Mouse (Mus musculus) heart, postnatal 10 days (tissue): ENCODE results near the gene Cdc42bpg. TPM values are rescaled to one million over a fixed set of nuclear protein-coding genes. Genes with fewer than 3 reads are reported as not detected.
A peak's percentile ranks its signal among the peaks of the same experiment; 100 is the strongest.

Experiments used
- DNase-seq, 2 experiments: peaks; one replicate each; pipeline ENCODE4 v3.0.0; 2021
- intact Hi-C: fragments of 180-260 bp; cut with DNase I; formaldehyde crosslinking; loops from one replicate; pipeline ENCODE4 v1.15.1; 2025
- total RNA-seq, 2 experiments: library from RNA; stranded (reverse); gene quantifications; 2 replicates each; pipeline ENCODE4 v1.2.3; 2021

Cdc42bpg gene
- total RNA-seq, 2 experiments from 2014 or later = 9.6 to 9.9 TPM

DNA sequence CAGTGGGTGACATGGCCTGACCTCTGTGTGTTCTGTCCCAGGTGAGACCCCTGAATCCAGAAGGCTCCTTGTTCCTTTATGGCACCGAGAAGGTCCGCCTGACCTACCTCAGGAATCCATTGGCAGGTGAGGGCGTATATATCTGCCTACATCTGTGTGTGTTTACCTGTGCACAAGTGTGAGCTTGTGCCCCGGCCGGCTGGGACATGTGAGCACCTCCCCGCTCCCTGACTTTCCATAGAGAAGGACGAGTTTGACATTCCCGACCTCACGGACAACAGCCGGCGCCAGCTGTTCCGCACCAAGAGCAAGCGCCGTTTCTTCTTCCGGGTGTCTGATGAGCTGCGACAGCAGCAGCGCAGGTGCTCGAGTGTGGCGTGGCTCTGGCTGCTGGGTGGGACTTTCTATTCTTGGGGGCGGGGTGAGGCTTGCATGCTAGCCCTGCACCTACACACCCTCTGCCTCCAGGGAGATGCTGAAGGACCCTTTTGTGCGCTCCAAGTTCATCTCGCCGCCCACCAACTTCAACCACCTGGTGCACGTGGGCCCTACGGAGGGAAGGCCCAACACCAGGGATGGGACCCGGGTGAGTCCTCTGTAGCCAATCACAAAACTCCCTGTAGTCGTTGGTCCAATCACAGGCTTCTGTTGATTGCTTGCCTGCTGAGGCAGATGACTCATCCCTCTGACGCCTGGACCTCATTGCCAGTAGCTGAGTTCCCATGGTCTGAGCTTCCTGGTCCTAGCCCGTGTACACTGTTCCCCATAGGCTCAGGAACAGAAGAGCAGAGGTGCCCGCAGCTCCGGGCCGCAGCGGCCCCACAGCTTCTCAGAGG, 15.7 kb downstream of the Cdc42bpg start:
- intact Hi-C loops = no loop called here
- DNase-seq = peak in 1 of 2 experiments; percentile 54

DNA sequence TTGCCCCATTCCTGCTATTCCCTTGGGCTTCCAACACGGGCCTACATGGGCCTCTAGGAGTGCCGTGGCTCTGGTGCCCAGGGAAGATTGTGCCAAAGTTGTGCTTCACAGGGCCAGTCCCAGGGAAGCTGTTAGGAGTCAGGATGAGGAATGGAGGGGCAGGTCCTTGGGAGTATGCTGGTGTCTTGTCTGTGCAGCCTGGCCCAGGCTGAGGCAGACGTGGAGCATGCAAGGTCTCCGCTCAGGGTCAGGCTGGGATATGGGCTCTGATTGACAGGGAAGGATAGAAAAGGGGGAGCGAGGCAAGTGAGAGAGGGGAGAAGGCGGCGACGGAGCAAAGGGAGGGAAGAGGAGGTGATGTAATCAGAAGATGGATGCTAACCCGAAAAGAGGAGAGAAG, 18.5 kb downstream of the Cdc42bpg start:
- DNase-seq = no peak
- intact Hi-C loops = no loop called here

DNA sequence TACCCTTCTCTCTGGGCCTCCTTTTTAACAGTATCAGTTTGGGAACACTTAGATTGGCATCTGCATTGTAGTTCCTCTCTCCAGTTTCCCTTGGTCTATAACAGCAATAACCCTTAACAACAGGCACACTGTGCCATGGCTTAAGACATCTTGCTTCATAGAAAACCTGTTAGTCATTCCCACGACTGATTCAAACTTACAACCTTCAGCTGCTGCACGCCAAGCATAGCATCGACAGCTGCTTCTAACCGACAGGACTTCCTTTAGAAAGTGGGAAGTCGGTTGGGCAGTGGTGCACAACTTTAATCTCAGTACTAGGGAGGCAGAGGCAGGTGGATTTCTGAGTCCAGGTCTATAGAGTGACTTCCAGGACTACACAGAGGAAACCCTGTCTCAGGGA, 24.9 kb downstream of the Cdc42bpg start:
- no peak for DNase-seq
- intact Hi-C loops = loop anchor here (1.0 to 5.0 kb wide), 4 partner anchors 24 to 364 kb away; partner anchors contain the start of genes Arl2, Batf2 and Cdc42bpg

DNA sequence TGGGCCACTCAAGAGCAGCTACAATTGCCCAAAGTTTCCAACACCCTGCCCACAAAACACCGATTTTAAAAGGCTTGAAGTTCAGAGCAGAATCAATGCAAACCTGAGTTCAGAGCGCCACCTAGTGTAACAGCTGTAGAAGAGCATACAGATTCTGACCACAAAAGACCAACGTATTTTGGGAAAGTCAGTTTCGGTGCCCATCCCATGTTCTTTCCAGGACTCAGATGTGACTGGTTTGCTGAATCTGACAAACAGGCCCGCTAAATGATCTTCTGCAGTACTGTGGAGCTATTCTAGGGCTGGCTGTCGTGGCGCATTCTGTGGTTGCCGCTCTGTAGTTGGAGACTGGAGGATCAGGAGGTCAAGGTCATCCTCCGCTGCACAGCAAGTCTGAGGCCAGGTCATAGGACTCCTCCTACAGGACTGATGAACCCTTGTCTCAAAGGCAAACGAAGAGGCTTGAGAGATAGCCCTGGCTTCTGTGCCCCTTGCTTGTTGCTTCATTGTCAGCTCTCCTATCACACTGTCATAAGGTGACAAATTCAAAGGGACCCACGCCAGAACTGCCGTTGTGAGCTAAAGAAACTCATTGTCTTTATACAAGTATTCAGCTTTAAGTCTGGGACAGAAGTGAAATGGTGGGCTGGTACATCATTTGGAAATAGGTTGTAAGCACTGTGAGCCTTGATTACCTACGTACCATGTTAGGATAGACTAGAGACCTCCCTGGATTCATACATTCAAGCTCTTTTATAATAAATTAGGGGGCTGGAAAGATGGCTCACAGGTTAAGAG, 25.7 kb downstream of the Cdc42bpg start:
- peak; percentile 72 to 88 for DNase-seq
- intact Hi-C loops = loop anchor here (1.0 to 5.0 kb wide), 4 partner anchors 25 to 365 kb away; partner anchors contain the start of genes Arl2, Batf2 and Cdc42bpg

DNA sequence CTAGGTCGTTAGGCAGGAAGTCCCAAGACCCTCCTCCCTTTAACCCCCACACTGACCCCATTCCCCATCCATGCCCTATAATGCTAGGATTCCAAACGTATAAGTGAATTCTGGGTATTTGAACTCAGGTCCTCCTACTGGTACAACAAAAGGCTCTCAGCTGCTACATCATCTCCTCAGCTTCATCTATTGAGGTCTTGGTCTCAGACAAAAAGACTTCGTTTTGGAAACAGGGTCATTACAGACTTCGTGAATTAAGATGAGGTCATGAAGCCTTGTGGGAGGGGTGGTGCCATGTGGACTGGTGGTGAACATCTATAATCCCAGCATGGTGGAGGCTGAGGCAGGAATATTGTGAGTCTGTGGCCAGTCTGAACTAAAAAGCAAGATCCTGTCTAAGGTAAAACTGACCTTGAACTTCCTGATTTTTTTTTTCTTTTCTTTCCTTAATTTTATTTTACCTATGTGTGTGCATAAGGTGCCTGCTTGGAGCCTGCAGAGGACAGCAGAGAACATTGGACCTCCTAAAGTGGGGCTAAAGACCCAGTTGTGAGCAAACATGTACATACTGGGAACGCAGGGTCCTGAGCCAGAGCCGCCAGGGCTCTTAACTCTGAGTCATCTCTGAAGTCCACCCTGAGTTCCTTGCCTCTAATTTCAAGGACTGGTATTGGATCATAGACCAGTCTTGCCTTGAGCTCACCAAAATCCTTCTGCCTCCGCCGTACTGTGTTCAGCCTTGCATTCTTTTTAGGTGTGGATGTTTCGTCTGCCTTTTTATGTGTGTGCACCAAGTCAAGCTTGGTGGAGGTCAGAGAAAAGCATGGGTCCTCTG, 27.7 kb downstream of the Cdc42bpg start:
- intact Hi-C loops = loop anchor here (5.0 kb wide), 2 partner anchors 192 to 367 kb away; partner anchors contain the start of genes Arl2 and Batf2
- no peak for DNase-seq

DNA sequence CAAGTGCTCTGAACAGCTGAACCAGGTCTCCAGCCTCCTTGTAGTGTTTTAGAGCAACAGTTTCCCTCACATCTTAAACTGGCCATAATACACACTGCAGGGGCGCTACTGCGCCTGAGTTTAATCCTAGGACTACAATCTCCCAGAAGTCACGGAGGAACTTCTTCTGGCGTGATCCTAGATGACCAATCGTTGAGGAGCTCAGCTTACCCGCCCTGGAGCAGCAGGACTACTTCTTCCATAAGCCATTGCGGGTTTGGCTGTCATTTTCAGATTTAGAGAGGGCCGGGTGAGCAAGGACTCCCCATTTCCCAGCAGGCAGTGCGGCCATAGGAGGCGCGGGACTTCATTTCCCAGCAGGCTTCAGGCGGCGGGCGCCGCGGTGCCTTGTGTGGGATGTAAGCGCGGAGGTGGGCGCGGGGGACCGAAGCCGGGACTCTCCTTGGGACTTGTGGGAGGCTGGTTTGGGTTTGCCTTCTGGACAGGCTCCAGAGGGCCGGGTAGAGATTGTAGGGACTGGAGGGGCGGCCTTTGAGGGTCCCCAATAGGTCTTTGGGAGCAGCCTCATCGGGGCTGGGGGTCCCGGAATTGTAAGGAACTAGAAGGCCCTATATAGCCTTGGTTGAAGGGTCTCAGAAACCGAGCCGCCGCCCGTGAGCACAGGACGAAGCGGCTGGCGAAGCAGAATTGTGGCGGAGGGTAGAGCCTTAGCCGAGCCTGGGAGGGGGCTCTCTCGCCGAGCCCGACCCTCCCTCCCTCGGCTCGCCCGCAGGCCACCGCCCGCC, 28.6 kb downstream of the Cdc42bpg start, which contains the start of gene Men1:
Men1 (plus strand) TSS at position 307 of the 785 bp plus-strand sequence.
- intact Hi-C loops = loop anchor here (5.0 kb wide), 2 partner anchors 193 to 368 kb away; partner anchors contain the start of genes Arl2 and Batf2
- peak; percentile 96 for DNase-seq

DNA sequence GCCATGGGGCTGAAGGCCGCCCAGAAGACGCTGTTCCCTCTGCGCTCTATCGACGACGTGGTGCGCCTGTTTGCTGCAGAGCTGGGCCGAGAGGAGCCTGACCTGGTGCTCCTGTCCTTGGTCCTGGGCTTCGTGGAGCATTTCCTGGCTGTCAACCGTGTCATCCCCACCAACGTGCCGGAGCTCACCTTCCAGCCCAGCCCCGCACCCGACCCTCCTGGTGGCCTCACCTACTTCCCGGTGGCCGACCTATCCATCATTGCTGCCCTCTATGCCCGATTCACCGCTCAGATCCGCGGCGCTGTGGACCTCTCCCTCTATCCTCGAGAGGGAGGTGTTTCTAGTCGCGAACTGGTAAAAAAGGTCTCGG, 29.2 kb downstream of the Cdc42bpg start:
- intact Hi-C loops = no loop called here
- peak; percentile 37 to 45 for DNase-seq

DNA sequence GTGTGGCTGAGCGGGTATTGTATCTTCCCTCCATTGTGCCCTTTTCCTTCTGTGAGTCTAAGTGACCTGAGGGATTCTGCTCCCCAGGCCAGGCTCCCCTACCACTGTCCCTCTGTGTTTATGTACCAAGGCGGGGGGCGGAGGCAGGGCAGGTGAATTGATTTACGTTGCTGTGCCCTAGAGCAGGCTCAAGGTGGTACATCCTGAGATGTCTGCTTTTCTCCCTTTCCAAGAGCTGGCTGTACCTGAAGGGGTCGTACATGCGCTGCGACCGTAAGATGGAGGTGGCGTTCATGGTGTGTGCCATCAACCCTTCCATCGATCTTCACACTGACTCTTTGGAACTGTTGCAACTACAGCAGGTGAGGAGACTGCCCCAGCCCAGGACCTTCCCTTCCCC, 30.7 kb downstream of the Cdc42bpg start:
- DNase-seq = no peak
- intact Hi-C loops = no loop called here

DNA sequence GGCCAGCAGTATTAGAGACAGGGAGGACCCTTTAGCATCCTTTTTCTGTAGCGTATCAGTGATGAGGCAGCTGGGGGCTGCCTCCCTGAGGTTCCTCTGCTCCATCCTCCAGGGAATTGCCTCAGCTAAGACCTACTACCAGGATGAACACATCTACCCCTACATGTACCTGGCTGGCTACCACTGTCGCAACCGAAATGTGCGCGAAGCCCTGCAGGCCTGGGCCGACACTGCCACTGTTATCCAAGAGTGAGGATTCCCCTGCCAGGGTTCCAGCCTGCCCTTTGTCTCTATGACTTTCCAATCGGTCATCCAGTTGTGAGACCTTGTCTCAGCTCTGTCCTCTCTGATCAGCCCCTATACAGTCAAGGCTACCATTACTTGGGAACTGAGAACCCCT, 31.9 kb downstream of the Cdc42bpg start:
- intact Hi-C loops = no loop called here
- DNase-seq = no peak

DNA sequence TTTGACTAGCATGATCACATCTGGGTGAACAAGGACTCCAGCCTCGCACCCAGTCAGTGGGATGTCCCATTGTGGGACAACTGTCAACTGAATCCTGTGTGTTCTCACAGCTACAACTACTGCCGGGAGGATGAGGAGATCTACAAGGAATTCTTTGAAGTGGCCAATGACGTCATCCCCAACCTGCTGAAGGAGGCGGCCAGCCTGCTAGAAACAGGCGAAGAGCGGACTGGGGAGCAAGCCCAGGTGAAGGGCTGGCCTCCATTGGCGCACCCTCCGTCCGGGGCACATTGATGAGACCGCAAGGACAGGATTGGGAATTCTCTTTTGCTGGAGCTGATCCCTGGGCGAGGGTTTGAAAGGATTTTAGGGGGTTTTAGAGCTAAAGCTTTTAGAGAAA, 32.5 kb downstream of the Cdc42bpg start:
- intact Hi-C loops = no loop called here
- no peak for DNase-seq

DNA sequence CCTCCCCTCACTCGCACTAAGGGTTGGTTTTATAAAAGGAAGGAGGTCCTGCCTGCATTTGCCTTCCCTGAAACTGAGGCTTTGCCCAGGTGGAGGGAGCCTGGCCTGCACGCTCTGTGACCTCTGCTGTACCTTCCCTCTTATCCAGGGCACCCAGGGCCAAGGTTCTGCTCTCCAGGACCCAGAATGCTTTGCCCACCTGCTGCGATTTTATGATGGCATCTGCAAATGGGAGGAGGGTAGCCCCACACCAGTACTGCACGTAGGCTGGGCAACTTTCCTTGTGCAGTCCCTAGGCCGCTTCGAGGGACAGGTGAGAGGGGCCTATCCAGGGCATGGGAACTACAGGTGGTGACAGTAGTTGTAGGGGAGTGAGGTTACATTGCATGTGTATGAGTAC, 32.9 kb downstream of the Cdc42bpg start:
- intact Hi-C loops = no loop called here
- no peak for DNase-seq

DNA sequence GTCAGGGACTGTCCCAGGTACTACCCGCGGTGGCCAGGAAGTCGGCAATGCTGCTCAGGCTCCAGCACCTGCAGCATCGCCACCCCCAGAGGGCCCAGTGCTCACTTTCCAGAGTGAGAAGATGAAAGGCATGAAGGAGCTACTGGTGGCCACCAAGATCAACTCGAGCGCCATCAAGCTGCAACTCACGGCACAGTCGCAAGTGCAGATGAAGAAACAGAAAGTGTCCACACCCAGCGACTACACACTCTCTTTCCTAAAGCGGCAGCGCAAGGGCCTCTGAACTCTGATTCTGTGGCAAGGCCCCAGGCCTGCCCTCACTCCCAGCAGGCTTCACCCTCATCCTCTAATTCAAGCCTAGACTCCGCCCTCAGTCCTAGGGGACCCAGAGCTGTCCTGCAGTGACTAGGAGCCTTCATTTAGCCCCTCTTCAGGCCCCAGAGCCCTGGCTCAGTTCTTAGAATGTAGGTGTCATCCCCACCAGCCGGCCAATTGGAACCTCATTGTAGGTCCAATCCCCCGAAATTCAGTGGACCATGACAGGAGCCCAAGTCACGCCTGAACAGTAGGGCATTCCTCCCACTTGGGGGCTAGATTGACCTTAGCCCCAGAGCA, 33.7 kb downstream of the Cdc42bpg start:
- intact Hi-C loops = no loop called here
- peak; percentile 55 to 62 for DNase-seq

DNA sequence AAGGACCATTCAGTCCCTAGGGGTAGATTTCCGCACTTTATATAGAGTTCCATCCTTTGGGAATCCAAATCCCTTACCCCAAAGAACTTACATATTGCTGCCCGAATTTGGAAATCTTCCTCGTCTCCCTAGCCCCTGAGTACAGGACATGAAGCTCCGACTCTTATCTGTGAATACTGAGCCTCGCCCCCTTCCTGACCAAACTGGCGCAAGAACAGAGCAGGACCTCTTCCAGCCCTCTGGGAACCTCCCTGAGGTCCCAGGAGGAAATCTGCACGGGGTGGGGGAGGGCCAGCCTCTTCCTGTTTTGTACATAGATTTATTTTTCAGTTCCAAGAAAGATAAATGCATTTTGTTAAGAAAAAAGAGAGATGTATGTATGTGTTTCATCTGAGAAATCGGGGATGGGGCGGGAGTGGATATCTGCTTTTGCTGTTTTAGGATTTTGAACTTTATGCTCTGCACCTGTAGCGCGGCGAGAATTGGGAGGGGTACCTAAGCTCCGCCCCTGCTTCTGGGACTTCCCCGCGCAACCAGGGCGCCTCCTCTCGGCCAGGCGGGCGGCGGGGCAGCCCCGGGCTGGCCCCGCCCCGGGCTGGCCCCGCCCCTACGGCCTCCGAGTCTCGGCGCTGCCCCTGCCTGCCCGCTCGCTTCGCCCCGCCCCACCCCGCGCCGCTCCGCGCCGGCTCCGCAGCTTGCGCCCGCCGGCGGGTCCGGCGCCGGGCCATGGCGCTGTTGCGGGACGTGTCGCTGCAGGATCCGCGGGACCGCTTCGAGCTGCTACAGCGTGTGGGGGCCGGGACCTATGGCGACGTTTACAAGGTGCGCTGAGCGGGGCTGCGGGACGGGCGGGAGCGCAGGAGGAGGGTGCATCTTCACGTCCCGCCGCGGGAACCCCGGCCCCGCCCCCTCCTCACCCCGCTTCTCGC, 34.5 kb downstream of the Cdc42bpg start, which contains the start of gene Map4k2:
Map4k2 (plus strand) TSS at position 612 of the 929 bp plus-strand sequence.
- intact Hi-C loops = no loop called here
- peak; percentile 86 to 88 for DNase-seq

DNA sequence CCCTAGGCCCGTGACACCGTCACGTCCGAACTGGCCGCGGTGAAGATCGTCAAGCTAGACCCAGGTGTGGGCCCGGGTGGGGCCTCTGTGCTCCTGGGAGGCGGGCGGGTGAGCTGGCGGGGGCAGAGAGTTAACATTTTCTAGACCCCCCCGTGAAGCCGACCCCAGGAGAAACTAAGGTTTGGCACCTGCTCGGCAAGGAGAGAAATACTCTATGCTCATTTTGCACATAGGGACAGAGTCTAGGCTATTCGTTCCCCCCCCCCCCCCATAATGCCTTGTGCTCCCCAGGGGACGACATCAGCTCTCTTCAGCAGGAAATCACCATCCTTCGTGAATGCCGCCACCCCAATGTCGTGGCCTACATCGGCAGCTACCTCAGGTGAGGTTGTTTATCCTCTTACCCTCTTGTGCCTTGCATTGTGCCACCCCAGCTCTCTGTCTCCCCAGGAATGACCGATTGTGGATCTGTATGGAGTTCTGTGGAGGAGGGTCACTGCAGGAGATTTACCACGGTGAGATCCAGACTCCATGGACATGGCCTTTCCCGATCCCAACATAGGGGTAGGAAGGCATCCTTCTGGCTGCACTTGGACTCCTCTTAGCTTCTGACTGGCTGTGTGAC, 35.3 kb downstream of the Cdc42bpg start:
- intact Hi-C loops = no loop called here

DNA sequence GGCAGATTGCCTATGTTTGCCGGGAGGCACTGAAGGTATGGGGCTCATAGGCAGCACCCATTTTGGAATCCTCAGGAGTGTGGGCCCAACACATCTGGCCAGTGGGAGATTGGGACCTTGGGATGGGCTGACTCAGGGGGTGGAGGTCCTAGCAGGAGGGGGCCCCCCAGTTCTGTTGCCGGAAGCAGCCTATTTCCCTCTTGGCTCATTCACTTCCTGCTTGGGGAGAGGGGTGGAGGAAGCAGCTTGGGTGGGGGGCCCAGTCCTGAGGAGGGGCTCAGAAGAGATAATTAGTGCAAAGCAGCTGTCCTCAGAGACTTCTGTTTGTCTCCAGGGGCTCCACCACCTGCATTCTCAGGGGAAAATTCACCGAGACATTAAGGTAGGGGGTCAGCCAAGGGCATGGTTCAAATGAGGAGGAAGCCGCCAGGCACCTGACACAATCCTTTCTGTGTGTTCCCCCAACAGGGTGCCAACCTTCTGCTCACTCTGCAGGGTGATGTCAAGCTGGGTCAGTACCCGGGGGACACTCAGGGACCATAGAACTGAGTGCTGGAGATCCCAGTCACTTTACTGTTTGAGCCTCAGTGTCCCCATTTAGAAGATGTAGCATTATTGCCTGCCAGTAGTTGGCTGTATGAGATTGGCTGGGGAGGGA, 36.1 kb downstream of the Cdc42bpg start:
- intact Hi-C loops = no loop called here
- no peak for DNase-seq

More for the DNA sequence above, 35.3 kb downstream of the Cdc42bpg start:
- DNase-seq = no peak

DNA sequence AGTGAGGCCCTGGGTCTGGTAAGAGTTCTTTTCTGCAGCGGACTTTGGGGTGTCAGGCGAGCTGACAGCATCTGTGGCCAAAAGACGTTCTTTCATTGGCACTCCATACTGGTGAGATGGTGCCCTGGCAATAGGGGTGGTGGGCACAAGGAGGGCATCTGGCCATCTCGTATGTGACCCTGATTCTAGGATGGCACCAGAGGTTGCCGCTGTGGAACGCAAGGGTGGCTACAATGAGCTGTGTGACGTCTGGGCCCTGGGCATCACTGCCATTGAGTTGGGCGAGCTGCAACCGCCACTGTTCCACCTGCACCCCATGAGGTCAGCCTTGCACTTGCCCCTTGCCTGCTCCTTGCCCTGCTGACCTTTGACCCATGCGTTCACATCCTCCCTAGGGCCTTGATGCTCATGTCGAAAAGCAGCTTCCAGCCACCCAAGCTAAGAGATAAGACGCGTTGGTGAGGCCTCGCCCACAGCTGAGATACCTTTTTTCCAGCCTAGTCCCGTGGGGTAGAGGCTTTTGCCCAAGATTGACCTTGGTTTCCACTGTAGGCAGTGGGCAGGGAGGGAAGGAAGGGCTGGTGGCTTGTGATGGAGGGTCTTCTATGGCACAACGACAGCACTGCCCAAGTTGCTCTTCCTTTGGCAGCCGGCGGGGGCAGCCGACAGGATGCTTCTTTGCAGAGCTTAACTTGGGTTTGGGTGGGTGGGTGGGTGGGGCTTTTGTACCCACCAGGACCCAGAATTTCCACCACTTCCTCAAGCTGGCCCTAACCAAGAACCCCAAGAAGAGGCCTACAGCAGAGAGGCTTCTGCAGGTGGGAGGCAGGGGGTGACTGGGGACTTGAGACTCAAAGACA, 37.0 kb downstream of the Cdc42bpg start:
- intact Hi-C loops = no loop called here
- no peak for DNase-seq
